Mouse (Mus musculus) kidney, adult 2 months (tissue): ENCODE results near the gene Gm11084. TPM values are rescaled to one million over a fixed set of nuclear protein-coding genes. Genes with fewer than 3 reads are reported as not detected.

Experiments
- DNase-seq: peaks from one replicate; pipeline ENCODE4 v3.0.0; 2021
- H3K27ac ChIP-seq: fragments of 200-500 bp; 2 replicates; pipeline ENCODE4 v1.5.1; 2012; ENCODE audit warnings: low read depth, low read length, control low read depth, inconsistent platforms; ENCODE audit not compliant: insufficient read depth
- H3K27me3 ChIP-seq: fragments of 200-500 bp; replicated peaks from 2 replicates; pipeline ENCODE4 v1.6.1; 2012; ENCODE audit warnings: mild to moderate bottlenecking, moderate library complexity, low read length, inconsistent platforms; ENCODE audit not compliant: control insufficient read depth, insufficient read depth
- H3K36me3 ChIP-seq: fragments of 200-500 bp; 2 replicates; pipeline ENCODE4 v1.6.1; 2012; ENCODE audit warnings: mild to moderate bottlenecking, moderate library complexity, low read length, inconsistent platforms; ENCODE audit not compliant: control insufficient read depth, insufficient read depth
- H3K4me1 ChIP-seq: fragments of 200-500 bp; 2 replicates; pipeline ENCODE4 v1.6.1; 2011; ENCODE audit warnings: low read length; ENCODE audit not compliant: control insufficient read depth, insufficient read depth
- H3K4me3 ChIP-seq: fragments of 200-500 bp; 2 replicates; pipeline ENCODE4 v1.5.1; 2011; ENCODE audit warnings: mild to moderate bottlenecking, low read depth, low read length, control low read depth; ENCODE audit not compliant: insufficient read depth
- CTCF ChIP-seq: fragments of 200-500 bp; conservative IDR thresholded peaks from 2 replicates; pipeline ENCODE4 v1.5.1; 2011; ENCODE audit warnings: low read depth, mild to moderate bottlenecking, control low read depth, low read length, moderate library complexity, mixed read lengths; ENCODE audit not compliant: insufficient read depth, insufficient read length
- POLR2A ChIP-seq: fragments of 200-500 bp; IDR thresholded peaks from one replicate; pipeline ENCODE4 v1.6.1; 2011; ENCODE audit warnings: low read depth, low read length, control low read depth
- WGBS: fragments of 180-500 bp; shearing (Covaris S2); methylation state at CpG from one replicate; pipeline ENCODE4 v1.1.7; 2018; 5-methylcytosine and 5-hydroxymethylcytosine counted together
- polyA plus RNA-seq: library from polyadenylated mRNA; depleted of rRNA; stranded (reverse); fragments of >200 nt; gene quantifications from 2 replicates; pipeline ENCODE4 v1.2.3, GENCODE M21; 2012; rRNA removed

Gm11084 gene
- polyA plus RNA-seq = not detected in 2 replicates

- no peaks in the 10 kb centered on the region for H3K4me1 ChIP-seq
- DNase-seq = no peak
- no peaks in the 10 kb centered on the region for H3K27me3 ChIP-seq
- no peak for TF ChIP-seq CTCF
- no peak for TF ChIP-seq POLR2A
- no peak within 1 kb of the TSS for H3K27ac ChIP-seq
- WGBS = 94% methylated on average over 5 of the region's 5 CpGs
- no peak within 1 kb of the TSS for H3K4me3 ChIP-seq
- H3K36me3 ChIP-seq = no peaks in the 10 kb centered on the region
Measured at GRCm38 (mm10) chr2:72986616-72987015, at the start of gene Gm11084. TSS of gene Gm11084 (minus strand) at chr2:72986716.

GRCm38 (mm10) chr2:73031061-73032055, 44.8 kb upstream of the Gm11084 start:
- TF ChIP-seq POLR2A (no peak), CTCF (no peak)
- no peak overlapping the region for H3K27ac ChIP-seq
- no peaks in the 10 kb centered on the region for H3K4me1 ChIP-seq
- DNase-seq = no peak
- no peaks in the 10 kb centered on the region for H3K27me3 ChIP-seq
- 72% methylated on average over 7 of the region's 7 CpGs for WGBS
- H3K4me3 ChIP-seq = no peak overlapping the region
- no peaks in the 10 kb centered on the region for H3K36me3 ChIP-seq

- TF ChIP-seq POLR2A (no peak), CTCF (no peak)
- DNase-seq = no peak
- no peaks in the 10 kb centered on the region for H3K36me3 ChIP-seq
- no peak overlapping the region for H3K4me3 ChIP-seq
- 95% methylated on average over 3 of the region's 3 CpGs for WGBS
- no peak overlapping the region for H3K27ac ChIP-seq
- H3K27me3 ChIP-seq = no peaks in the 10 kb centered on the region
- H3K4me1 ChIP-seq = no peaks in the 10 kb centered on the region
Measured at GRCm38 (mm10) chr2:73029846-73030245, 43.3 kb upstream of the Gm11084 start.

GRCm38 (mm10) chr2:73028019-73028418, 41.5 kb upstream of the Gm11084 start:
- WGBS = 77% methylated on average over 3 of the region's 3 CpGs
- H3K36me3 ChIP-seq = no peaks in the 10 kb centered on the region
- TF ChIP-seq CTCF (no peak), POLR2A (no peak)
- no peak for DNase-seq
- H3K27me3 ChIP-seq = no peaks in the 10 kb centered on the region
- H3K4me1 ChIP-seq = no peaks in the 10 kb centered on the region
- no peak overlapping the region for H3K4me3 ChIP-seq
- H3K27ac ChIP-seq = no peak overlapping the region

GRCm38 (mm10) chr2:73027126-73027525, 40.6 kb upstream of the Gm11084 start:
- no peak overlapping the region for H3K27ac ChIP-seq
- TF ChIP-seq CTCF = no peak
- no peak for TF ChIP-seq POLR2A
- DNase-seq = peak; percentile 24
- no peaks in the 10 kb centered on the region for H3K4me1 ChIP-seq
- no peak overlapping the region for H3K4me3 ChIP-seq
- 33% methylated on average over 3 of the region's 3 CpGs for WGBS
- no peaks in the 10 kb centered on the region for H3K27me3 ChIP-seq
- H3K36me3 ChIP-seq = no peaks in the 10 kb centered on the region

GRCm38 (mm10) chr2:73023803-73024202, 37.3 kb upstream of the Gm11084 start:
- Histone ChIP-seq H3K4me3 (no peak overlapping the region), H3K4me1 (no peaks in the 10 kb centered on the region), H3K27me3 (no peaks in the 10 kb centered on the region), H3K27ac (no peak overlapping the region), H3K36me3 (no peaks in the 10 kb centered on the region)
- DNase-seq = no peak
- WGBS = 65% methylated on average over 6 of the region's 6 CpGs
- TF ChIP-seq POLR2A (no peak), CTCF (no peak)

- H3K4me3 ChIP-seq = no peak overlapping the region
- no peaks in the 10 kb centered on the region for H3K27me3 ChIP-seq
- 83% methylated on average over 6 of the region's 6 CpGs for WGBS
- H3K36me3 ChIP-seq = no peaks in the 10 kb centered on the region
- no peak for TF ChIP-seq POLR2A
- no peak for DNase-seq
- H3K4me1 ChIP-seq = no peaks in the 10 kb centered on the region
- H3K27ac ChIP-seq = no peak overlapping the region
Measured at GRCm38 (mm10) chr2:73021046-73021445, 34.5 kb upstream of the Gm11084 start.
